Mouse (Mus musculus): ENCODE measurements around the gene Mylk3. TPM values are rescaled to one million over a fixed set of nuclear protein-coding genes. Genes with fewer than 3 reads are reported as not detected.

Gene Mylk3
- polyA plus RNA-seq, 1 experiment from 2014 or later = 0.15 TPM

DNA sequence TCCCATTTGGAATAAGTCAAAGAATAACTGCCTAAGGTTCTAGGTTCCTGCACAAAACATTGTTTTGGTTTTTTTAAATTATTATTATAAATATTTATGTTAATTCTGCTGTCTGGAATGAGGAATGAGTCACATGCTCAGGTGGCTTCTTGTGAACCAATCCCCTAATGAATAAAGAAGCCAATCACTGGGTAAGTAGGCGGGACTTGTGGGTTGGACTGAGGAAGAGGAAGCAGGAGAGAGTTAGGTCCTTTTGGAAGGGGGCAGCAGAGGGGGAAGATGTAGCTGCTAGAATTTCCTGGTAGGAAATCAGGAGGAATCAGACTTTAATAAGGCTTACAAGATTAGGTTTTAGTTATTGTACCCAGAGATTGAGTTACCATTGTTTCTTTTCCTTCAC is 35.2 kb upstream of the Mylk3 start:
- H3K9me3 ChIP-seq (ENCODE audit: control insufficient read depth, low read length) = no peaks in the 10 kb centered on the region
- no peaks in the 10 kb centered on the region for H3K4me1 ChIP-seq (replicated peaks; ENCODE audit: control insufficient read depth, insufficient read depth, low read length)
- no peak for ATAC-seq
- H3K27ac ChIP-seq (ENCODE audit: low read length) = no peak overlapping the region
- no peak overlapping the region for H3K4me3 ChIP-seq (replicated peaks; ENCODE audit: low read length)
- no peak overlapping the region for H3K4me2 ChIP-seq (ENCODE audit: low read length)
- no peaks in the 10 kb centered on the region for H3K27me3 ChIP-seq (replicated peaks; ENCODE audit: control insufficient read depth, insufficient read depth, low read length)
- H3K36me3 ChIP-seq (ENCODE audit: control insufficient read depth, insufficient read depth) = no peaks in the 10 kb centered on the region
- H3K9ac ChIP-seq (replicated peaks; ENCODE audit: low read depth, low read length) = no peak overlapping the region
- 86% methylated on average over 1 of the region's 1 CpGs for WGBS

DNA sequence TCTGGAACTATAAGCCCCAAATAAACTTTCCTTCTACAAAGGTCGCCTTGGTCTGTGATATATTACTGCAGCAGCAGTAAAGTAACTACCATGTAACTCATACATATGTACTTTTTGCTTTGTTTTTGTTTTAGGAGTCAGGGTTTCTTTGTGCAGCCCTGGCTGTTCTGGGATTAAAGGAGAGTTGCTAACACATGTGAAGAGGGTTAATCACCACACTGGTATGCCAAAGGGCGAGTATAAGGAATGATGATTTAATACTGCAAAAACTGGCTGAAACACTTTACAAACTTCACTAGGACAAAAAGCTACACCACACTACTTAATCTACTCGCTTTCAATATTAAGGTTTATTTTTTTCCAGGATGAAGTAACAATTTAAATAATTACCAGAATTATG is 22.4 kb upstream of the Mylk3 start:
- Histone ChIP-seq H3K36me3 (ENCODE audit: control insufficient read depth, insufficient read depth) (peaks cover 4% of the 10 kb centered on the region; the same call in 1 of the 2 replicates), H3K9me3 (ENCODE audit: control insufficient read depth, low read length) (no peaks in the 10 kb centered on the region), H3K4me1 (replicated peaks; ENCODE audit: control insufficient read depth, insufficient read depth, low read length) (no peaks in the 10 kb centered on the region), H3K4me3 (replicated peaks; ENCODE audit: low read length) (no peak overlapping the region), H3K4me2 (ENCODE audit: low read length) (no peak overlapping the region), H3K9ac (replicated peaks; ENCODE audit: low read depth, low read length) (no peak overlapping the region), H3K27ac (ENCODE audit: low read length) (no peak overlapping the region), H3K27me3 (replicated peaks; ENCODE audit: control insufficient read depth, insufficient read depth, low read length) (no peaks in the 10 kb centered on the region)
- ATAC-seq = no peak
- WGBS = 77% methylated on average over 3 of the region's 3 CpGs

- peaks cover 4% of the 10 kb centered on the region; the same call in 1 of the 2 replicates for H3K36me3 ChIP-seq (ENCODE audit: control insufficient read depth, insufficient read depth)
- WGBS = 66% methylated on average over 7 of the region's 7 CpGs
- ATAC-seq = no peak
- no peaks in the 10 kb centered on the region for H3K4me1 ChIP-seq (replicated peaks; ENCODE audit: control insufficient read depth, insufficient read depth, low read length)
- H3K27ac ChIP-seq (ENCODE audit: low read length) = no peak overlapping the region
- no peak overlapping the region for H3K4me2 ChIP-seq (ENCODE audit: low read length)
- H3K27me3 ChIP-seq (replicated peaks; ENCODE audit: control insufficient read depth, insufficient read depth, low read length) = no peaks in the 10 kb centered on the region
- H3K9ac ChIP-seq (replicated peaks; ENCODE audit: low read depth, low read length) = no peak overlapping the region
- H3K4me3 ChIP-seq (replicated peaks; ENCODE audit: low read length) = no peak overlapping the region
- H3K9me3 ChIP-seq (ENCODE audit: control insufficient read depth, low read length) = no peaks in the 10 kb centered on the region
Observed at GRCm38 (mm10) chr8:85408053-85408505, 21.9 kb upstream of the Mylk3 start.

GRCm38 (mm10) chr8:85405961-85406360 is 19.8 kb upstream of the Mylk3 start:
- 78% methylated on average over 10 of the region's 10 CpGs for WGBS

GRCm38 (mm10) chr8:85405418-85405817 is 19.3 kb upstream of the Mylk3 start:
- no peak overlapping the region for H3K4me2 ChIP-seq (ENCODE audit: low read length)
- 42% methylated on average over 3 of the region's 3 CpGs for WGBS
- no peak overlapping the region for H3K4me3 ChIP-seq (replicated peaks; ENCODE audit: low read length)
- H3K27me3 ChIP-seq (replicated peaks; ENCODE audit: control insufficient read depth, insufficient read depth, low read length) = no peaks in the 10 kb centered on the region
- peaks cover 4% of the 10 kb centered on the region; the same call in 1 of the 2 replicates for H3K36me3 ChIP-seq (ENCODE audit: control insufficient read depth, insufficient read depth)
- no peak overlapping the region for H3K9ac ChIP-seq (replicated peaks; ENCODE audit: low read depth, low read length)
- no peaks in the 10 kb centered on the region for H3K4me1 ChIP-seq (replicated peaks; ENCODE audit: control insufficient read depth, insufficient read depth, low read length)
- no peak overlapping the region for H3K27ac ChIP-seq (ENCODE audit: low read length)
- ATAC-seq = no peak
- H3K9me3 ChIP-seq (ENCODE audit: control insufficient read depth, low read length) = no peaks in the 10 kb centered on the region

More at GRCm38 (mm10) chr8:85405961-85406360, 19.8 kb upstream of the Mylk3 start:
- Histone ChIP-seq H3K4me1 (replicated peaks; ENCODE audit: control insufficient read depth, insufficient read depth, low read length) (no peaks in the 10 kb centered on the region), H3K36me3 (ENCODE audit: control insufficient read depth, insufficient read depth) (peaks cover 4% of the 10 kb centered on the region; the same call in 1 of the 2 replicates), H3K4me3 (replicated peaks; ENCODE audit: low read length) (no peak overlapping the region), H3K27ac (ENCODE audit: low read length) (no peak overlapping the region), H3K9me3 (ENCODE audit: control insufficient read depth, low read length) (no peaks in the 10 kb centered on the region), H3K27me3 (replicated peaks; ENCODE audit: control insufficient read depth, insufficient read depth, low read length) (no peaks in the 10 kb centered on the region), H3K9ac (replicated peaks; ENCODE audit: low read depth, low read length) (no peak overlapping the region), H3K4me2 (ENCODE audit: low read length) (no peak overlapping the region)
- ATAC-seq = no peak

GRCm38 (mm10) chr8:85398548-85398947 is 12.4 kb upstream of the Mylk3 start:
- H3K27me3 ChIP-seq (replicated peaks; ENCODE audit: control insufficient read depth, insufficient read depth, low read length) = no peaks in the 10 kb centered on the region
- H3K4me3 ChIP-seq (replicated peaks; ENCODE audit: low read length) = no peak overlapping the region
- no peak overlapping the region for H3K9ac ChIP-seq (replicated peaks; ENCODE audit: low read depth, low read length)
- no peaks in the 10 kb centered on the region for H3K36me3 ChIP-seq (ENCODE audit: control insufficient read depth, insufficient read depth)
- no peaks in the 10 kb centered on the region for H3K9me3 ChIP-seq (ENCODE audit: control insufficient read depth, low read length)
- ATAC-seq = no peak
- H3K4me1 ChIP-seq (replicated peaks; ENCODE audit: control insufficient read depth, insufficient read depth, low read length) = no peaks in the 10 kb centered on the region
- H3K27ac ChIP-seq (ENCODE audit: low read length) = no peak overlapping the region
- 85% methylated on average over 4 of the region's 4 CpGs for WGBS
- no peak overlapping the region for H3K4me2 ChIP-seq (ENCODE audit: low read length)

- no peak overlapping the region for H3K27ac ChIP-seq (ENCODE audit: low read length)
- no peak for ATAC-seq
- WGBS = 50% methylated on average over 5 of the region's 5 CpGs
- no peaks in the 10 kb centered on the region for H3K36me3 ChIP-seq (ENCODE audit: control insufficient read depth, insufficient read depth)
- H3K4me1 ChIP-seq (replicated peaks; ENCODE audit: control insufficient read depth, insufficient read depth, low read length) = no peaks in the 10 kb centered on the region
- no peaks in the 10 kb centered on the region for H3K9me3 ChIP-seq (ENCODE audit: control insufficient read depth, low read length)
- H3K4me3 ChIP-seq (replicated peaks; ENCODE audit: low read length) = no peak overlapping the region
- H3K4me2 ChIP-seq (ENCODE audit: low read length) = no peak overlapping the region
- no peaks in the 10 kb centered on the region for H3K27me3 ChIP-seq (replicated peaks; ENCODE audit: control insufficient read depth, insufficient read depth, low read length)
- H3K9ac ChIP-seq (replicated peaks; ENCODE audit: low read depth, low read length) = no peak overlapping the region
Observed at GRCm38 (mm10) chr8:85397508-85397907, 11.4 kb upstream of the Mylk3 start.

- H3K9me3 ChIP-seq (ENCODE audit: control insufficient read depth, low read length) = no peaks in the 10 kb centered on the region
- no peaks in the 10 kb centered on the region for H3K4me1 ChIP-seq (replicated peaks; ENCODE audit: control insufficient read depth, insufficient read depth, low read length)
- no peak overlapping the region for H3K4me2 ChIP-seq (ENCODE audit: low read length)
- 90% methylated on average over 5 of the region's 5 CpGs for WGBS
- no peaks in the 10 kb centered on the region for H3K36me3 ChIP-seq (ENCODE audit: control insufficient read depth, insufficient read depth)
- no peak overlapping the region for H3K27ac ChIP-seq (ENCODE audit: low read length)
- H3K4me3 ChIP-seq (replicated peaks; ENCODE audit: low read length) = no peak overlapping the region
- H3K9ac ChIP-seq (replicated peaks; ENCODE audit: low read depth, low read length) = no peak overlapping the region
- no peak for ATAC-seq
- no peaks in the 10 kb centered on the region for H3K27me3 ChIP-seq (replicated peaks; ENCODE audit: control insufficient read depth, insufficient read depth, low read length)
Observed at GRCm38 (mm10) chr8:85396432-85397079, 10.4 kb upstream of the Mylk3 start.

DNA sequence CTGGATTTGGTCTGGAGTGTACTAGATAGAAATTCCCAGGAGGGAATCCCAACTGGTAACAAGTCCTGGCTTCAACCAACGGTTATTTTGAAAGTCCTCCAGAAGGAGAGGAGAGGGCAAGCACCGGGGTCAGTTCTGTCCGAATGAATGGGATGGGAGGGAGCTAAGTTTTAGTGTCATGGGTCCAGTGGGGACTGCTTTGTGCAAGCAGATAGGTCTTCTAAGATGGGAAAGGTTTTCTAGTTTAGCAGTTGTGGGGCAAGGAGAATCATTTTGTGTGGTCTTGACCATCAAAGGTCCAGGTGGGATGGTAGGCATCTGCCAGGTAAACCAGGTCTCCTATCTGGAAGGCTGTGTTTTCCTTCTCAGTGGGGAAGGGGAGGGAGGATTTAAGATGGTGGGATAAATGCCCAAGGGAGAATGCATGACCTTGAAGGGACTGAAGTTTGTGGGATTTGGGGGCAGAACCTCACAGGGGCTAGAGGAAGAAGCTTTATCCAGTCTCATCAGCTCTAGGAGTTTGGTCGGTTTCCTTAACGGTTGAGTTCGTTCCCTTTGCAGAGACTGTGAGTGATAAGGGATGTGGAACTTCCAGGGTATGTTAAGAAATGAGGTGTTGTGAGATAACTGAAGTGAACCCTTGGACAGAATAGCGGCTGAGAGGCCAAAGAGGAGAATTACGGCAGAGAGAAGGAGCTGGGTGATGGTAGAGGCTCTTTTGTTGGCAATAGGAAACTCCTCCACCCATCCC is 9.7 kb upstream of the Mylk3 start:
- Histone ChIP-seq H3K27ac (ENCODE audit: low read length) (no peak overlapping the region), H3K27me3 (replicated peaks; ENCODE audit: control insufficient read depth, insufficient read depth, low read length) (no peaks in the 10 kb centered on the region), H3K36me3 (ENCODE audit: control insufficient read depth, insufficient read depth) (no peaks in the 10 kb centered on the region), H3K4me2 (ENCODE audit: low read length) (no peak overlapping the region), H3K4me3 (replicated peaks; ENCODE audit: low read length) (no peak overlapping the region), H3K9ac (replicated peaks; ENCODE audit: low read depth, low read length) (no peak overlapping the region), H3K9me3 (ENCODE audit: control insufficient read depth, low read length) (no peaks in the 10 kb centered on the region), H3K4me1 (replicated peaks; ENCODE audit: control insufficient read depth, insufficient read depth, low read length) (no peaks in the 10 kb centered on the region)
- no peak for ATAC-seq
- 88% methylated on average over 8 of the region's 8 CpGs for WGBS

Measured in forebrain, embryonic 16.5 days (tissue).